ENCODE assay signal across 10 mouse cellular contexts in the genomic region with DNA sequence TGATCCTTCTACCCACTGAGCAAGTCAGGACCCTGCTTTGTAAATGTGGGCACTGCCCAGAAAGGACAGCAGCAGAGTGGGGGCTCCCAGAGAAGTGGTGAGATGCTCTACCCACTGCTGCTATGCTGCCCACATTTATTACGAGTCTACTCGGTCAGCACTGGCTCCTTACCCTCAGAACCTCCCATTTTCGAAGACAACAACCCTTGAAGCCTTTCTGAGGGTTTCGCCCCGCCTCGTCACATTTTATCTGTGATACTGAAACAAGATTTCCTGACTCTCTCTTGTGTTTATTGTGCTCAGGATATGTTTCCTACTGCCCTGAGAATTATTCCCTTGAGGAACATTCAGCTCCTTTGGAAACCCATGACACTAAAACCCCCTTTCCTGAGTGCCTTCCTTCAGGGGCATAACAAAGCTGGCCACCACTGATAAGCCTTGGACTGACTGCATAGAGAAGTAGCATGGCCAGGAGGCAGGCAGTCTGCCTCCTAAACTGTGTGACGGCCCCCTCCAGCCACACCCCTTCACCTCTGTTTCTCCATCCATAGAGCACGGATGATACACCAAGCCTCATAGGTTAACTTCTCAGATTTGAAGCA. TPM values are rescaled to one million over a fixed set of nuclear protein-coding genes. Genes with fewer than 3 reads are reported as not detected.
DNase-seq lines count a peak whose midpoint lies in the region; ATAC-seq lines count a peak whose summit lies in the region.
"Had no signal": no experiment of that assay in that cellular context is flagged by ENCODE, and none has a peak within 500 bp of the region (broad histone marks: within the 10 kb centered on the region; RNA-seq: fewer than 3 reads in every experiment).

No protein-coding gene starts in this region.

- H3K4me3 ChIP-seq in kidney, embryonic 14.5 days (ENCODE audit: low read length), result no peak overlapping the region
- no peak overlapping the region for H3K4me3 ChIP-seq in heart, embryonic 16.5 days (ENCODE audit: low read length)
- H3K4me3 ChIP-seq in liver, embryonic 11.5 days (ENCODE audit: low read depth, low read length), result no peak overlapping the region
- H3K4me3 ChIP-seq in midbrain, embryonic 15.5 days, result no peak overlapping the region

- no peaks in the 10 kb centered on the region for H3K27me3 ChIP-seq in kidney, embryonic 14.5 days (ENCODE audit: control insufficient read depth, insufficient read depth, low read length)
- H3K27me3 ChIP-seq in heart, embryonic 16.5 days (ENCODE audit: control insufficient read depth, insufficient read depth, low read length), result no peaks in the 10 kb centered on the region
- no peaks in the 10 kb centered on the region for H3K27me3 ChIP-seq in liver, embryonic 11.5 days (replicated peaks; ENCODE audit: control insufficient read depth, insufficient read depth, low read length)
- no peaks in the 10 kb centered on the region for H3K27me3 ChIP-seq in midbrain, embryonic 15.5 days (replicated peaks)

- ATAC-seq in kidney, embryonic 14.5 days (ENCODE audit: low FRiP score, low TSS enrichment), result peak; percentile 50; the same call in 1 of the 2 replicates
- no peak for ATAC-seq in heart, embryonic 16.5 days (replicated peaks; ENCODE audit: extremely low read depth, insufficient read depth, low FRiP score)
- peak; percentile 88 for ATAC-seq in liver, embryonic 11.5 days (replicated peaks; ENCODE audit: low FRiP score)
- peak; percentile 40 for ATAC-seq in midbrain, embryonic 15.5 days (replicated peaks)
- ATAC-seq in cerebellum, adult (ENCODE audit: insufficient number of reproducible peaks, low FRiP score, low TSS enrichment), result no peak

- H3K9me3 ChIP-seq in kidney, embryonic 14.5 days (ENCODE audit: control insufficient read depth, low read length), result no peaks in the 10 kb centered on the region
- H3K9me3 ChIP-seq in heart, embryonic 16.5 days (replicated peaks; ENCODE audit: control insufficient read depth, low read length), result peaks cover 2% of the 10 kb centered on the region; the same call in 1 of the 2 replicates
- no peaks in the 10 kb centered on the region for H3K9me3 ChIP-seq in liver, embryonic 11.5 days (ENCODE audit: control insufficient read depth, low read length)
- no peaks in the 10 kb centered on the region for H3K9me3 ChIP-seq in midbrain, embryonic 15.5 days

- no peak overlapping the region for H3K4me2 ChIP-seq in kidney, embryonic 14.5 days (replicated peaks; ENCODE audit: low read depth, low read length)
- peak overlapping the region; percentile 31; the same call in 1 of the 2 replicates for H3K4me2 ChIP-seq in heart, embryonic 16.5 days (ENCODE audit: low read depth, low read length)
- peak overlapping the region; percentile 50 for H3K4me2 ChIP-seq in liver, embryonic 11.5 days
- no peak overlapping the region for H3K4me2 ChIP-seq in midbrain, embryonic 15.5 days

- H3K9ac ChIP-seq in kidney, embryonic 14.5 days (ENCODE audit: low read depth, low read length), result no peak overlapping the region
- H3K9ac ChIP-seq in heart, embryonic 16.5 days (ENCODE audit: low read length), result peak overlapping the region; percentile 55
- no peak overlapping the region for H3K9ac ChIP-seq in liver, embryonic 11.5 days (ENCODE audit: low read depth, low read length)
- no peak overlapping the region for H3K9ac ChIP-seq in midbrain, embryonic 15.5 days
- H3K9ac ChIP-seq: forebrain, postnatal 0 days had no signal

- H3K27ac ChIP-seq in kidney, embryonic 14.5 days (ENCODE audit: low read depth, low read length), result 0 out of 2 replicates have a peak overlapping the region, but pooled peaks have one; percentile 48
- peak overlapping the region; percentile 76 for H3K27ac ChIP-seq in heart, embryonic 16.5 days (ENCODE audit: low read length)
- H3K27ac ChIP-seq in liver, embryonic 11.5 days (ENCODE audit: low read depth, low read length), result no peak overlapping the region
- 0 out of 2 replicates have a peak overlapping the region, but pooled peaks have one; percentile 31 for H3K27ac ChIP-seq in midbrain, embryonic 15.5 days

- WGBS in kidney, embryonic 14.5 days, result 64% methylated on average over 8 of the region's 8 CpGs
- WGBS in heart, embryonic 16.5 days, result 55% methylated on average over 8 of the region's 8 CpGs
- WGBS in liver, embryonic 11.5 days, result 38% methylated on average over 8 of the region's 8 CpGs
- 56% methylated on average over 8 of the region's 8 CpGs for WGBS in midbrain, embryonic 15.5 days

- peaks cover 23% of the 10 kb centered on the region for H3K4me1 ChIP-seq in kidney, embryonic 14.5 days (ENCODE audit: control insufficient read depth, insufficient read depth, low read length)
- H3K4me1 ChIP-seq in heart, embryonic 16.5 days (ENCODE audit: control insufficient read depth, insufficient read depth, low read length), result peaks cover 64% of the 10 kb centered on the region
- H3K4me1 ChIP-seq in liver, embryonic 11.5 days (replicated peaks; ENCODE audit: control insufficient read depth, insufficient read depth, low read length), result peaks cover 37% of the 10 kb centered on the region
- peaks cover 48% of the 10 kb centered on the region for H3K4me1 ChIP-seq in midbrain, embryonic 15.5 days

- no peaks in the 10 kb centered on the region for H3K36me3 ChIP-seq in kidney, embryonic 14.5 days (ENCODE audit: control insufficient read depth, insufficient read depth, low read length)
- H3K36me3 ChIP-seq in heart, embryonic 16.5 days (ENCODE audit: control insufficient read depth, insufficient read depth), result no peaks in the 10 kb centered on the region
- H3K36me3 ChIP-seq in liver, embryonic 11.5 days (ENCODE audit: control insufficient read depth, insufficient read depth, low read length), result no peaks in the 10 kb centered on the region
- H3K36me3 ChIP-seq in midbrain, embryonic 15.5 days (replicated peaks), result no peaks in the 10 kb centered on the region

- no peak for DNase-seq in kidney, postnatal 36 days
- no peak for DNase-seq in liver, embryonic 11.5 days (ENCODE audit: low spot score)
- no peak for DNase-seq in right cerebral cortex, postnatal 36 days (ENCODE audit: low spot score in 2 of 2)
- DNase-seq: adrenal gland, postnatal 36 days; forebrain, postnatal 0 days; thymus, postnatal 36 days had no signal

RNA-seq across cellular contexts. Expression of gene Sorbs1, which starts 24.6 kb away (rescaled TPM):
- polyA plus RNA-seq in kidney, embryonic 14.5 days (2014; fragmentation: Nextera tagmentation; extraction: Ambion mirVana), result 39.3 and 49.5 TPM in 2 replicates
- 141 and 152 TPM in 2 replicates for polyA plus RNA-seq in heart, embryonic 16.5 days (2015; fragmentation: Nextera tagmentation; extraction: Ambion mirVana)
- 41.9 and 45.0 TPM in 2 replicates for polyA plus RNA-seq in liver, embryonic 11.5 days (2014; fragmentation: Nextera tagmentation; extraction: Ambion mirVana)
- polyA plus RNA-seq in midbrain, embryonic 15.5 days (2015; fragmentation: Nextera tagmentation; extraction: Ambion mirVana), result 93.9 and 94.3 TPM in 2 replicates

Comparison
In these comparisons a context has a peak if more than half of its experiments do, and no peak if none do; other contexts are left out.
1. ATAC-seq: peak in kidney, embryonic 14.5 days (single experiment), liver, embryonic 11.5 days (single experiment) and midbrain, embryonic 15.5 days (single experiment); none in heart, embryonic 16.5 days (single experiment) and cerebellum, adult (single experiment).
2. H3K4me2 ChIP-seq: peak in heart, embryonic 16.5 days (single experiment) and liver, embryonic 11.5 days (single experiment); none in kidney, embryonic 14.5 days (single experiment) and midbrain, embryonic 15.5 days (single experiment).